Mouse (Mus musculus) olfactory bulb, adult 2 months (tissue): ENCODE results near the gene Trp53bp2. TPM values are rescaled to one million over a fixed set of nuclear protein-coding genes. Genes with fewer than 3 reads are reported as not detected.

Experiments used
- H3K27ac ChIP-seq: fragments of 200-500 bp; 2 replicates; pipeline ENCODE4 v1.5.1; 2012; ENCODE audit warnings: low read depth, low read length; ENCODE audit not compliant: insufficient read depth
- H3K4me1 ChIP-seq: fragments of 200-500 bp; 2 replicates; pipeline ENCODE4 v1.6.1; 2012; ENCODE audit warnings: low read length; ENCODE audit not compliant: control insufficient read depth, insufficient read depth
- H3K4me3 ChIP-seq: fragments of 200-500 bp; 2 replicates; pipeline ENCODE4 v1.5.1; 2012; ENCODE audit warnings: mild to moderate bottlenecking, low read depth, low read length, moderate library complexity; ENCODE audit not compliant: insufficient read depth
- CTCF ChIP-seq: fragments of 200-500 bp; IDR thresholded peaks from 2 replicates; pipeline ENCODE4 v1.5.1; 2012; ENCODE audit warnings: low read depth, mild to moderate bottlenecking, low read length, moderate library complexity; ENCODE audit not compliant: insufficient read depth
- POLR2A ChIP-seq: fragments of 200-500 bp; IDR thresholded peaks from 2 replicates; pipeline ENCODE4 v1.6.1; 2012; ENCODE audit warnings: mild to moderate bottlenecking, low read depth, low read length, moderate library complexity; ENCODE audit not compliant: insufficient read depth
- WGBS: fragments of 180-500 bp; shearing (Covaris S2); methylation state at CpG from one replicate; pipeline ENCODE4 v1.1.7; 2018; 5-methylcytosine and 5-hydroxymethylcytosine counted together
- polyA plus RNA-seq: library from polyadenylated mRNA; stranded (reverse); fragments of >200 nt; gene quantifications from 2 replicates; pipeline ENCODE4 v1.2.4, GENCODE M21; 2012; ENCODE audit warnings: low replicate concordance; ENCODE audit not compliant: missing spikeins, insufficient read depth, insufficient read length

Trp53bp2 gene
- not detected in 2 replicates for polyA plus RNA-seq

GRCm38 (mm10) chr1:182408684-182409327, at the start of gene Trp53bp2:
Gene Trp53bp2, plus strand, starts transcription at chr1:182409172.
- WGBS: under 1% methylated on average over 71 of the region's 71 CpGs
- peak within 1 kb of the TSS; percentile 83 for H3K27ac ChIP-seq

DNA sequence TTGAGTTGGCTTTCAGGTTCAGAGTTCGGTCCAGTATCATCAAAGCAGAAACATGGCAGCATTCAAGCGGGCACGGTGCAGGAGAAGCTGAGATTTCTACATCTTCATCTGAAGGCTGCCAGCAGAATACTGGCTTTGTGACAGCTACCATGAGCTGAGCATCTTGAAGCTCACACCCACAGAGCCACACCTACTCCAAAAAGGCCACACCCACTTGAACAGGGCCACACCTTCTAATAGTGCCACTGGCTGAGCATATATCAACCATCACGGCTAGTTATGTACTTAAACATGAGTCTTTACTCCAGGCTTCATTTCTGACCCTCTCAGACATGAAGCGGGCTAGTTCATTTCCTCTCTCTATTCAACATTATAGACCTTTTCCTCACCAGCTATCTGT, 46.3 kb upstream of the Trp53bp2 start:
- 93% methylated on average over 5 of the region's 5 CpGs for WGBS
- H3K4me3 ChIP-seq: no peak overlapping the region
- H3K4me1 ChIP-seq: 0 out of 2 replicates have a peak, but pooled peaks cover 2% of the 10 kb centered on the region
- no peak for TF ChIP-seq CTCF
- no peak overlapping the region for H3K27ac ChIP-seq

More at GRCm38 (mm10) chr1:182408684-182409327, at the start of gene Trp53bp2:
- Histone ChIP-seq H3K4me3 (peak within 1 kb of the TSS; percentile 96), H3K4me1 (peaks cover 2% of the 10 kb centered on the region)
- TF ChIP-seq POLR2A (peak; percentile 66), CTCF (no peak)

- WGBS: 46% methylated on average over 12 of the region's 12 CpGs
Observed at GRCm38 (mm10) chr1:182363683-182364404, 45.1 kb upstream of the Trp53bp2 start.

DNA sequence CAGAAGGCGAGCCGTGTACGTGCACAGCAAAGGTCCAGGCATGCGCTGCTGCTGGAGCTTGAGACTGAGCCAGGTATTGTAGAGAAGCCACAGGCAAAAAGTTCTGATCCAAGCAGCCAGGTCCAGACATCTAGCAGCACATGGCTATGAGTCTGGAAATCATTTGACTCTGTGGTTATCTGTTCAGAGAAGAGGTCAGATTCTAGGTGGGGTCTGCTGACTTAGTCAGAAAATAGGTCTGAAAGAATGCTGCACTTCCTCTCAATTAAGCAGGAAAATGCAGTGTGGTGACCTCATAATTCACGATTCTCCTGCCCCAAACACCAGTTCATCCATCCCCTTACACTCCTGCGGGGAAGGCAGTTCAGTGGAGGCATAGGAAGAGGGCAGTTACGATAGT, 40.7 kb upstream of the Trp53bp2 start:
- TF ChIP-seq CTCF: no peak
- TF ChIP-seq POLR2A: no peak
- H3K27ac ChIP-seq: no peak overlapping the region
- 0 out of 2 replicates have a peak, but pooled peaks cover 2% of the 10 kb centered on the region for H3K4me1 ChIP-seq
- no peak overlapping the region for H3K4me3 ChIP-seq
- 77% methylated on average over 7 of the region's 7 CpGs for WGBS

More at GRCm38 (mm10) chr1:182363683-182364404, 45.1 kb upstream of the Trp53bp2 start:
- TF ChIP-seq CTCF: no peak
- no peak for TF ChIP-seq POLR2A
- H3K27ac ChIP-seq: no peak overlapping the region
- H3K4me3 ChIP-seq: no peak overlapping the region
- H3K4me1 ChIP-seq: 0 out of 2 replicates have a peak, but pooled peaks cover 2% of the 10 kb centered on the region

DNA sequence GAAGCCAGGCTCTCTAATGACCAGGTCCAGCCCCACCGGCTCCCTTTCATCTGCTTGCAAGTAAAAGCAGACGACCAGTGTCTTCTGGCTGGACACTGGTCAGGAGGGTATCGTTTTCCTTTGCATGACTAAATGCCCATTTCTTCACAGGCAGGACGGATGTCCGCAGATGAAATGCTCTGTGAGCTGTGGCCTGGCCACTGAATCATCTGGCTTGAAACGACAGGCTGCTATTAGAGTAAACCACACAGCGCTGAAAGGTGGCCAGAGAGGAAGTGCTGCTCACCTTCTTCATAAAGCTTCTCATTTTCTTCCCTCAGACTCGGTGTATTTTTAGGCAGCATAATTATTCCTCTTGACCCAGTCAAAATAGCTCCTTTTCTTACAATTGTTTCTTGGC, 40.2 kb upstream of the Trp53bp2 start:
- Histone ChIP-seq H3K4me3 (no peak overlapping the region), H3K27ac (no peak overlapping the region), H3K4me1 (no peaks in the 10 kb centered on the region)
- TF ChIP-seq CTCF (no peak), POLR2A (no peak)
- 63% methylated on average over 8 of the region's 8 CpGs for WGBS

DNA sequence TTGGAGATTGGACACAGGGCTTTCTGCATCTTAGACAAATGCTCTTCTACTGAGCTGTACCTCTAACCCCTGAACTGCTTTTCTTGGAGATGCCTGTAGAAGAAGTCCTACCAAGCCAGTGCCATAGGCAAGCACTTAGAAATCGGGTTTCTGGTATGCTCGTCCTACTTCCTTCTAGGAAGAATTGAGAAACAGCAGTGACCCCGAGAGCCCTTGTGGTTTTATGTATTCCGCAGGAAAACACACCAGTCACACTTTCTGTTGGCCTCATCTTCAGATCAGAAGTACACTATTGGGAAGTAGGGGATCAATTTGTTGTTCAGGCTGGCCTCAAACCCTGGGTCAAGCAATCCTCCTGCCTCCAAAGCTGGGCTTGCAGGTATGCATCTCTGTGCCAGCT, 39.5 kb upstream of the Trp53bp2 start:
- Histone ChIP-seq H3K4me3 (no peak overlapping the region), H3K27ac (no peak overlapping the region), H3K4me1 (no peaks in the 10 kb centered on the region)
- TF ChIP-seq CTCF: no peak
- TF ChIP-seq POLR2A: no peak
- 78% methylated on average over 4 of the region's 4 CpGs for WGBS

DNA sequence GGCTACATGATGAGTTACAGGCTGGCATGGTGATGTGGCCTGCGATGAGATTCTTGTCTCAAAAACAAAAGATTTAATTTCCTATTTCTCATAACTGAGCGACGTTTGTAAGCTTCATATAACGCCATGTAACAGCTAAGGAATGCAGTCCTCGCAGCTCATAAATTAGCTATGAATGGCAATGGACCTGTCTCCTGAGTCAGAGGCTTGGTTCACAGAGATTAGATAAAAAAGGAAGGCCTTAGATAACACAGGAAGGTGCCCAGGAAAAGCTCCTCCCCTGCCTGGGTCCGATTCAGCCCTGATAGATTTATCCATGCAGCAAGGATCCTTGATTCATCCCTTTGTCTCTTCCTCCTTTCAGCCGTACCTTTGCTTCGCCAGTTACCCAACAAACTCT, 37.1 kb upstream of the Trp53bp2 start:
- TF ChIP-seq POLR2A: no peak
- TF ChIP-seq CTCF: no peak
- H3K27ac ChIP-seq: no peak overlapping the region
- WGBS: 88% methylated on average over 8 of the region's 8 CpGs
- H3K4me3 ChIP-seq: no peak overlapping the region
- no peaks in the 10 kb centered on the region for H3K4me1 ChIP-seq

GRCm38 (mm10) chr1:182376221-182376620, 32.8 kb upstream of the Trp53bp2 start:
- Histone ChIP-seq H3K4me1 (no peaks in the 10 kb centered on the region), H3K4me3 (no peak overlapping the region), H3K27ac (no peak overlapping the region)
- TF ChIP-seq POLR2A (no peak), CTCF (0 out of 2 replicates have a peak, but pooled peaks have one; percentile 20)
- 22% methylated on average over 8 of the region's 8 CpGs for WGBS

DNA sequence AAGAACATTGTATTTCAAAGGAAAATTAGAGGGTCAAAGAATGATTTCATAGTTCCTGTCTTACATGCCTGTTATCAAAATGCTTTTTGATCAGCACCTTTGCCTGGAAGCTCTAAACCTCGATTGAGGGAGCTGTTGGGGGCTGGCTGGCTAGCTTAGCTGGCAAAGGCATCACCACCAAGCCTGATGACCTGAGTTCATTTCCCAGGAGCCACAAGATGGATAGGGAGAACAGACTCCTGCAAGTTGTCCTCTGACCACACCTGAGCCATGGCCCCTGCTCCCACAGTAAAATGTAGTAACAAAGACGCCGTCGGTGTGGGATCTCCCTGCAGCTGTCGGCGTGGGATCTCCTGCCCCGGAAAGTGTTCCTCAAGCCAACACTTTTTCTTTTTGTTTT, 32.1 kb upstream of the Trp53bp2 start:
- 88% methylated on average over 7 of the region's 7 CpGs for WGBS
- Histone ChIP-seq H3K4me1 (no peaks in the 10 kb centered on the region), H3K4me3 (no peak overlapping the region), H3K27ac (no peak overlapping the region)
- no peak for TF ChIP-seq POLR2A
- no peak for TF ChIP-seq CTCF
